ENCODE assay signal across 12 mouse cellular contexts in the genomic region with DNA sequence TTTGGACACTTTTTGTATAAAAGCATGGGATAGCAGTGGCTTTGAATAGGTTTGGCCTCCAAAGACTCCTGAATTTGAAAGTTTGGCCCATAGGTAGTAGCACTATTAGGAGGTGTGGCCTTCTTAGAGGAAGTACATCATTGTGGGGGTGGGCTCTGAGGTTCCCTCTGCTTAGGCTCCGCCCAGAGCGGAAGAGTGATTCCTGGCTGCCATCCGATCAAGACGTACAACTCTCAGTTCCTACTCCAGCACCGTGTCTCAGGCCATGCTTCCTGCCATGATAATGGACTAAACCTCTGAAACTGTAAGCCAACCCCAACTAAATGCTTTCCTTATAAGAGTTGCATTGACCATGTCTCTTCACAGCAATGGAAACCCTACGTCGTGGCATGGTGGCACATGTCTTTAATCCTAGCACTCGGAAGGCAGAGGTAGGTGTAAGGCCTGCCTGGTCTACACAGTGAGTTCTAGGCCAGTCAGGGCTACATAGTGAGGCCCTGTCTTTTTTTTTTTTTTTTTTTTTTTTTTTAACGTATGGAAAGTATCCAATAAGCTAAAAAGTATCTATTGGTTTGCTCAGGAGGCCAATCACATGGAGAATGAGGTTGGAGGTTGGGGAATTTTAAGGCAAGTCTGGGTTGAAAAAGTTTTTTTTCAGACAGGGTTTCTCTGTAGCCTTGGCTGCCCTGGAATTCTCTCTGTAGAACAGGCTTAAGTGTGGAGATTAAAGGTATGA. TPM values are rescaled to one million over a fixed set of nuclear protein-coding genes. Genes with fewer than 3 reads are reported as not detected.
DNase-seq lines count a peak whose midpoint lies in the region.
"Had no signal": no experiment of that assay in that cellular context is flagged by ENCODE, and none has a peak within 500 bp of the region (broad histone marks: within the 10 kb centered on the region; RNA-seq: fewer than 3 reads in every experiment).

No protein-coding gene starts in this region.

- H3K27me3 ChIP-seq in embryonic facial prominence, embryonic 10.5 days (replicated peaks; ENCODE audit: low read depth, poor library complexity, severe bottlenecking): no peaks in the 10 kb centered on the region
- H3K27me3 ChIP-seq: hindbrain, embryonic 15.5 days had no signal

- no peaks in the 10 kb centered on the region for H3K36me3 ChIP-seq in embryonic facial prominence, embryonic 10.5 days (replicated peaks)
- H3K36me3 ChIP-seq: hindbrain, embryonic 15.5 days had no signal

- no peaks in the 10 kb centered on the region for H3K9me3 ChIP-seq in embryonic facial prominence, embryonic 10.5 days
- H3K9me3 ChIP-seq: hindbrain, embryonic 15.5 days had no signal

- WGBS in embryonic facial prominence, embryonic 10.5 days: 27% methylated on average over 9 of the region's 9 CpGs

- no peak overlapping the region for H3K27ac ChIP-seq in embryonic facial prominence, embryonic 10.5 days (replicated peaks)
- H3K27ac ChIP-seq: hindbrain, embryonic 15.5 days; kidney, postnatal 0 days had no signal

- peaks cover 12% of the 10 kb centered on the region for H3K4me1 ChIP-seq in embryonic facial prominence, embryonic 10.5 days

- intact Hi-C loops in left cerebral cortex, postnatal 25 days (cut with DNase I): no loop called here

- peak overlapping the region; percentile 47 for H3K4me3 ChIP-seq in embryonic facial prominence, embryonic 10.5 days
- H3K4me3 ChIP-seq: hindbrain, embryonic 15.5 days had no signal

- peak; percentile 41 for DNase-seq in lung, postnatal 36 days
- no peak for DNase-seq in lung, postnatal 10 days
- DNase-seq in R1 (ENCODE audit: low read depth, low spot score) (peak; percentile 95), adipocyte (ENCODE audit: low spot score) (no peak)
- peak; percentile 35 for DNase-seq in embryonic facial prominence, embryonic 10.5 days (ENCODE audit: low spot score)
- DNase-seq in mesoderm, embryonic 11.5 days (ENCODE audit: low read depth, low spot score): peak; percentile 6
- DNase-seq in left cerebral cortex, postnatal 25 days (ENCODE audit: low spot score in 2 of 2): no peak
- DNase-seq: adrenal gland, postnatal 25 days; cerebellum, adult 9-10 months; right cerebral cortex, postnatal 14 days had no signal

RNA-seq across cellular contexts. Expression of a gene that starts 3.2 kb away (rescaled TPM):
- 36.7 and 37.4 TPM in 2 replicates for polyA plus RNA-seq in embryonic facial prominence, embryonic 10.5 days (2016; fragmentation: Nextera tagmentation; extraction: Ambion mirVana)
- 10 to 100 TPM; 68.9 to 74.9 TPM for total RNA-seq in left cerebral cortex, postnatal 25 days (2021)

RNA-seq across cellular contexts. Expression of a gene that starts 52.4 kb away (rescaled TPM):
- polyA plus RNA-seq in embryonic facial prominence, embryonic 10.5 days (2016; fragmentation: Nextera tagmentation; extraction: Ambion mirVana): 1.1 and 1.3 TPM in 2 replicates
- 1 to 10 TPM; 3.6 to 4.0 TPM for total RNA-seq in left cerebral cortex, postnatal 25 days (2021)

RNA-seq across cellular contexts. Expression of a gene that starts 52.7 kb away (rescaled TPM):
- polyA plus RNA-seq in embryonic facial prominence, embryonic 10.5 days (2016; fragmentation: Nextera tagmentation; extraction: Ambion mirVana): 10.6 and 10.7 TPM in 2 replicates
- total RNA-seq in left cerebral cortex, postnatal 25 days (2021): 10 to 100 TPM; 26.8 to 29.9 TPM

Comparison
In these comparisons a context has a peak if more than half of its experiments do, and no peak if none do; other contexts are left out.
1. DNase-seq: peak in lung, postnatal 36 days (single experiment), R1 (single experiment), embryonic facial prominence, embryonic 10.5 days (single experiment) and mesoderm, embryonic 11.5 days (single experiment); none in lung, postnatal 10 days (single experiment), left cerebral cortex, postnatal 25 days (0 of 2) and adipocyte (single experiment).